Mouse (Mus musculus): ENCODE results near the gene Ccna1. TPM values are rescaled to one million over a fixed set of nuclear protein-coding genes. Genes with fewer than 3 reads are reported as not detected.

Ccna1 gene
- polyA plus RNA-seq, 1 experiment from 2014 or later: 0.05 TPM

DNA sequence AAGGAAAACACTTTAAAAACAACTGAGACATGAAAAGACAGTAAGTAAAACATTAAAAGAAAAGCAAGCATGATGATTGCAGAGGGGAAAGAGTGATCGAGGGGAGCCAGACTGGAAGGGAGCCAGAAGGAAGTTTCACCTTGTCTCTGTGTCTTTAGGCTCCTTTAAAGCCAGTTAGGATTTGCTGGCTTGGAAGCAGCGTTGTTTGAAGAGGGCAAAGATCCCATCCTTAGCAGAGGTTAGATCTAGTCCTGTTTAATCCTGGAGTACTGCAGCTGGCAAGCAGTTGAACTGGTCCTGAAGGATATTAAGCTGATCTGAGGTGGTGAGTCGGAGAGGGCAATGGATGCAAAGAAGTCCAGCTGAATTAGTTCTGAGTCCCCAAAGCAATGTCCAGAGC lies 33.5 kb upstream of the Ccna1 start:
- 51% methylated on average over 3 of the region's 3 CpGs for WGBS (ENCODE audit: insufficient replicate concordance)
- no peaks in the 10 kb centered on the region for H3K36me3 ChIP-seq (ENCODE audit: control insufficient read depth, insufficient read depth)
- H3K4me1 ChIP-seq (ENCODE audit: control insufficient read depth, low read depth, low read length): no peaks in the 10 kb centered on the region
- no peak overlapping the region for H3K4me3 ChIP-seq (ENCODE audit: low read depth, low read length)
- H3K27ac ChIP-seq (ENCODE audit: low read length): no peak overlapping the region
- H3K4me2 ChIP-seq (ENCODE audit: low read depth, low read length): no peak overlapping the region
- no peaks in the 10 kb centered on the region for H3K9me3 ChIP-seq (replicated peaks; ENCODE audit: control insufficient read depth, low read length)
- H3K27me3 ChIP-seq (ENCODE audit: control insufficient read depth, insufficient read depth, low read depth, low read length): no peaks in the 10 kb centered on the region
- H3K9ac ChIP-seq (ENCODE audit: low read depth, low read length): no peak overlapping the region
- ATAC-seq (ENCODE audit: low read depth): no peak

DNA sequence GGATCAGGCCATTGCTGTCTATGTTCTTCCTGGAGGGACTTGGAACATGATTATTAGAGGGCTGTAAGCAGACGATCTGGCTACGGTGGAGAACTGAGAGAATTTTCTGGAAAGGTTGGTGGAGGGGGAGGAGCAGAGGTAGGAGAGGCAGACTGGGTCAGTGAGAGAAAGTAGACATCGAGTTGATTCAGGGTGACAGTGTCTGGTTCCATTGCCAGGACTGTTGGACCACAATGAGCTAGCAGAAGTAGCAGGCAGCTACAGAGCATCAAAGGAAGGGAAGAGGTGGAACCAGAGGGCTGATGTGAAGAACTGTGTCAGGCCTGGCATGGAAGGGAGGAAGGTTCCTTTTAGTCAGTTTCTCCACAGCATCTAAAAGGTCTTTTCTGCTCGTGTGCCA lies 33.1 kb upstream of the Ccna1 start:
- Histone ChIP-seq H3K27ac (ENCODE audit: low read length) (no peak overlapping the region), H3K9ac (ENCODE audit: low read depth, low read length) (no peak overlapping the region), H3K27me3 (ENCODE audit: control insufficient read depth, insufficient read depth, low read depth, low read length) (no peaks in the 10 kb centered on the region), H3K36me3 (ENCODE audit: control insufficient read depth, insufficient read depth) (no peaks in the 10 kb centered on the region), H3K4me2 (ENCODE audit: low read depth, low read length) (no peak overlapping the region), H3K4me3 (ENCODE audit: low read depth, low read length) (no peak overlapping the region), H3K9me3 (replicated peaks; ENCODE audit: control insufficient read depth, low read length) (no peaks in the 10 kb centered on the region), H3K4me1 (ENCODE audit: control insufficient read depth, low read depth, low read length) (no peaks in the 10 kb centered on the region)
- 44% methylated on average over 4 of the region's 4 CpGs for WGBS (ENCODE audit: insufficient replicate concordance)
- no peak for ATAC-seq (ENCODE audit: low read depth)

DNA sequence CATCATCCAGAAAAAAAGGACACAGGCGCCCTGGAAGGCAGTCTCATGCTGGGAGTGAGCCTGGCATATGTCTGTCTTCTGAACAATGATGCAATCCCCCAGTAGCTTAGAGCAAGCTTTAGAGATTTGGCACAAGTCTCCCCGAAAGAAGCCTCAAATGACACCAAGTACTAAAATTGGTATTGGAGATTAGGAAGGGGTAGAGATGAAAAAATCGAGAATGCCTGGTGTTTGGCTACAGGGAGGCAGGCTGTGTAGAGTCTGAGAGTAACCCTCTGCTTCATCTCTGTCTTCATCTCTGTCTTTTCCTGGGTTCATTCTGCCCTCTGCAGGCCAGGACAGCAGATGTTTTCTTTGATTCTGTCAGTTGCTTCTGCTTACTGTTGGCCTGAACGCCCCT lies 32.1 kb upstream of the Ccna1 start:
- H3K27me3 ChIP-seq (ENCODE audit: control insufficient read depth, insufficient read depth, low read depth, low read length): no peaks in the 10 kb centered on the region
- H3K4me1 ChIP-seq (ENCODE audit: control insufficient read depth, low read depth, low read length): no peaks in the 10 kb centered on the region
- H3K4me2 ChIP-seq (ENCODE audit: low read depth, low read length): no peak overlapping the region
- no peaks in the 10 kb centered on the region for H3K36me3 ChIP-seq (ENCODE audit: control insufficient read depth, insufficient read depth)
- H3K9me3 ChIP-seq (replicated peaks; ENCODE audit: control insufficient read depth, low read length): no peaks in the 10 kb centered on the region
- no peak overlapping the region for H3K27ac ChIP-seq (ENCODE audit: low read length)
- WGBS (ENCODE audit: insufficient replicate concordance): 36% methylated on average over 4 of the region's 4 CpGs
- H3K9ac ChIP-seq (ENCODE audit: low read depth, low read length): no peak overlapping the region
- no peak for ATAC-seq (ENCODE audit: low read depth)
- no peak overlapping the region for H3K4me3 ChIP-seq (ENCODE audit: low read depth, low read length)

DNA sequence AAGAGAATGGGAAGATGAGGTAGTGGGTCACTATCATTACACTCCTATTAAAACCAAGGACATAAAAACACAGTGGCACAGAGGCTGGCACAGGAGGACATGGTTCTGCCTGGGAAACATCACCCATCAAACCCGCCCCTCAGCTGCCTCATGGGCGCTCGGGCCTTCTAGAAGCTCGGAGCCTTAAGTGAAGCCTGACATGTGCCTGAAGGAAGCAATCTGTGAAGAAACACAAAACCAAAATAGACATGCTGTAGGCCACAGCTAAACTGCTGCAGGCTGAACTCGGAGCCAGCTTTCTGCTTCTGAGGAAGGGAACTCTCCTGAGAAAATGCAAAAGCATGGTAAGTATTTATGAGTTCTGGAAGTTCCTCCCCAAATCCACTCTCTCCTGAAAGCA lies 31.6 kb upstream of the Ccna1 start:
- Histone ChIP-seq H3K27me3 (ENCODE audit: control insufficient read depth, insufficient read depth, low read depth, low read length) (no peaks in the 10 kb centered on the region), H3K27ac (ENCODE audit: low read length) (no peak overlapping the region), H3K9me3 (replicated peaks; ENCODE audit: control insufficient read depth, low read length) (no peaks in the 10 kb centered on the region), H3K36me3 (ENCODE audit: control insufficient read depth, insufficient read depth) (no peaks in the 10 kb centered on the region), H3K9ac (ENCODE audit: low read depth, low read length) (no peak overlapping the region), H3K4me2 (ENCODE audit: low read depth, low read length) (no peak overlapping the region), H3K4me1 (ENCODE audit: control insufficient read depth, low read depth, low read length) (no peaks in the 10 kb centered on the region), H3K4me3 (ENCODE audit: low read depth, low read length) (no peak overlapping the region)
- 71% methylated on average over 5 of the region's 5 CpGs for WGBS (ENCODE audit: insufficient replicate concordance)
- no peak for ATAC-seq (ENCODE audit: low read depth)

DNA sequence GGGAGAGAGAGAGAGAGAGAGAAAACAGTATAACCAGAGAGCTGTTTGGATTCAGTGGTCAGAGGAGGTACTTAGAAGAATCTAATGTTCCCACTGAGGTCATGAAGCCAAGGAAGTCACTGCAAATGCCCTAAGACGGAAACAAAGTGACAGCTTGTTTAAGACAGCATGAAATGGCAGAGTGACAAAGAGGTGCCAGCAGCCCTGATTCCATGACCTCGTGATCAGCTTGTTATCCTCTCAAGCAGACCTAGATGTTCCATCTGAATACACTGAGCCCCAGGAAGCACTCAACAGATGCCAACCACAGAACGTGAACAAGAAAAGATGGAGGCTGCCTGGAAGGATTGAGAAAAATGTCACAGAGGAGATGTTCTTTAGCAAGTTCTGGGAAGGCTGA lies 30.4 kb upstream of the Ccna1 start:
- Histone ChIP-seq H3K4me2 (ENCODE audit: low read depth, low read length) (no peak overlapping the region), H3K4me1 (ENCODE audit: control insufficient read depth, low read depth, low read length) (no peaks in the 10 kb centered on the region), H3K9ac (ENCODE audit: low read depth, low read length) (no peak overlapping the region), H3K9me3 (replicated peaks; ENCODE audit: control insufficient read depth, low read length) (no peaks in the 10 kb centered on the region), H3K4me3 (ENCODE audit: low read depth, low read length) (no peak overlapping the region), H3K27ac (ENCODE audit: low read length) (no peak overlapping the region), H3K36me3 (ENCODE audit: control insufficient read depth, insufficient read depth) (no peaks in the 10 kb centered on the region), H3K27me3 (ENCODE audit: control insufficient read depth, insufficient read depth, low read depth, low read length) (no peaks in the 10 kb centered on the region)
- no peak for ATAC-seq (ENCODE audit: low read depth)
- WGBS (ENCODE audit: insufficient replicate concordance): 37% methylated on average over 3 of the region's 3 CpGs

DNA sequence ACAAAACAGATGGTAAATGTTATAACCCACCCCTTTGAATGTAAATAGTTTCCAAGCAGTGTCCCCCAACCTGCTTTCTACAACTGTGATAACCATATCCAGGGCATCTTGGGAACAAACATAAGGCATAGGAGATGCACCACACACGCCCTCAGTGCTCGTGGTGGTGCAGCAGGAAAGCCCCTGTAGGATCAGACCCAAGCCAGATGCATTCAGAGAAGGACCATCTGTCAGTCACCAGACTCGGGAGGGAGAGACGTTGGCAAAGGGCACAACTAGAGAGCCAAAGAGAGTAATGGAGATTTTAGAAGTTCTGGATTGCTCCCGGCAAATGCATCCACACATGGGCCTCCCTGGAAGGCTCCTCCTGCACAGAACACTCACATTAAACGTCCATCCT lies 29.5 kb upstream of the Ccna1 start:
- ATAC-seq (ENCODE audit: low read depth): no peak
- Histone ChIP-seq H3K4me3 (ENCODE audit: low read depth, low read length) (no peak overlapping the region), H3K9ac (ENCODE audit: low read depth, low read length) (no peak overlapping the region), H3K27ac (ENCODE audit: low read length) (no peak overlapping the region), H3K4me1 (ENCODE audit: control insufficient read depth, low read depth, low read length) (no peaks in the 10 kb centered on the region), H3K36me3 (ENCODE audit: control insufficient read depth, insufficient read depth) (no peaks in the 10 kb centered on the region), H3K27me3 (ENCODE audit: control insufficient read depth, insufficient read depth, low read depth, low read length) (no peaks in the 10 kb centered on the region), H3K9me3 (replicated peaks; ENCODE audit: control insufficient read depth, low read length) (no peaks in the 10 kb centered on the region), H3K4me2 (ENCODE audit: low read depth, low read length) (no peak overlapping the region)
- 50% methylated on average over 6 of the region's 6 CpGs for WGBS (ENCODE audit: insufficient replicate concordance)

- 14% methylated on average over 6 of the region's 6 CpGs for WGBS (ENCODE audit: insufficient replicate concordance)
- no peaks in the 10 kb centered on the region for H3K27me3 ChIP-seq (ENCODE audit: control insufficient read depth, insufficient read depth, low read depth, low read length)
- no peak overlapping the region for H3K27ac ChIP-seq (ENCODE audit: low read length)
- no peaks in the 10 kb centered on the region for H3K36me3 ChIP-seq (ENCODE audit: control insufficient read depth, insufficient read depth)
- H3K9ac ChIP-seq (ENCODE audit: low read depth, low read length): no peak overlapping the region
- ATAC-seq (ENCODE audit: low read depth): peak; percentile 47; the same call in 1 of the 2 replicates
- no peaks in the 10 kb centered on the region for H3K4me1 ChIP-seq (ENCODE audit: control insufficient read depth, low read depth, low read length)
- H3K9me3 ChIP-seq (replicated peaks; ENCODE audit: control insufficient read depth, low read length): no peaks in the 10 kb centered on the region
- no peak overlapping the region for H3K4me3 ChIP-seq (ENCODE audit: low read depth, low read length)
- H3K4me2 ChIP-seq (ENCODE audit: low read depth, low read length): no peak overlapping the region
These were observed 24.8 kb upstream of the Ccna1 start for GRCm38 (mm10) chr3:55080055-55080454.

DNA sequence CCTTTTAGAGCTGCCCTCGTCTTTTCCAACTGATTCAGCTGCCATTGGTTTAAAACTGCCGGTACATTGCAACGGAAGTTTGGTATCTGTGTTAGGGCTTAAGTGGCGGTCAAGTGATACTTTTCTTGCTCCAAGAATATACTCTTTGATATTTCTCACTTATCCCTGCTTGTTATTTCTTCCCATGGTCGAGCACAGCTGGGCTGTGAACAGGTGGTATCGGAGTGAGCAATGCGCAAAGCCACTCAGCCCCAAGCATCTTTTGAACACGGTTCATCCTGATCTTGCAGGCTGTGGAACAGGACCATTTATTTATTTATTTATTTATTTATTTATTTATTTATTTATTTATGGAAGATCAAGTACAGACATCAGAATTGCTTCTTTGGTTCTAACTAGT lies 24.3 kb upstream of the Ccna1 start:
- 56% methylated on average over 8 of the region's 8 CpGs for WGBS (ENCODE audit: insufficient replicate concordance)
- Histone ChIP-seq H3K9me3 (replicated peaks; ENCODE audit: control insufficient read depth, low read length) (no peaks in the 10 kb centered on the region), H3K4me1 (ENCODE audit: control insufficient read depth, low read depth, low read length) (no peaks in the 10 kb centered on the region), H3K9ac (ENCODE audit: low read depth, low read length) (no peak overlapping the region), H3K4me2 (ENCODE audit: low read depth, low read length) (no peak overlapping the region), H3K27me3 (ENCODE audit: control insufficient read depth, insufficient read depth, low read depth, low read length) (no peaks in the 10 kb centered on the region), H3K36me3 (ENCODE audit: control insufficient read depth, insufficient read depth) (no peaks in the 10 kb centered on the region), H3K27ac (ENCODE audit: low read length) (no peak overlapping the region), H3K4me3 (ENCODE audit: low read depth, low read length) (no peak overlapping the region)
- ATAC-seq (ENCODE audit: low read depth): no peak

DNA sequence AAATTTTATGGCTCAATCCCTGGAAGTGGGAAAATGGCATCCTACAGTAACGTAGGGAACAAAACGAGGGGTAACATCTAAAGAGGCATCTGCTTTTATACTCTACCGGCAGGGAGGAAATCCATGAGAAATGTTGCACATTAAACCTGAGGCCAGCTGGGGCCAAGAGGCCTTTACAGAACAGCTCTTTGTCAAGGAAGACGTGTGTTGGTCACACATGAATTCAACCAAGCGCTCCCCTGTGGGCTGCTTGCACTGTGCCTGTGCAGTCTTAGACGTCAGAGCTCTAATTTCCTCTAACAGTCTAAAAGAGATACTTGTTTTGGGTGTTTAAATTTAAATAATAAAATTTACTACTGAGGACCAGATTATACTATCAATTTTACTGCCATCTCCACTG lies 22.9 kb upstream of the Ccna1 start:
- Histone ChIP-seq H3K9ac (ENCODE audit: low read depth, low read length) (no peak overlapping the region), H3K27ac (ENCODE audit: low read length) (no peak overlapping the region), H3K9me3 (replicated peaks; ENCODE audit: control insufficient read depth, low read length) (no peaks in the 10 kb centered on the region), H3K4me1 (ENCODE audit: control insufficient read depth, low read depth, low read length) (no peaks in the 10 kb centered on the region), H3K27me3 (ENCODE audit: control insufficient read depth, insufficient read depth, low read depth, low read length) (no peaks in the 10 kb centered on the region), H3K4me3 (ENCODE audit: low read depth, low read length) (no peak overlapping the region), H3K4me2 (ENCODE audit: low read depth, low read length) (no peak overlapping the region), H3K36me3 (ENCODE audit: control insufficient read depth, insufficient read depth) (no peaks in the 10 kb centered on the region)
- WGBS (ENCODE audit: insufficient replicate concordance): 55% methylated on average over 6 of the region's 6 CpGs
- no peak for ATAC-seq (ENCODE audit: low read depth)

- Histone ChIP-seq H3K4me1 (ENCODE audit: control insufficient read depth, low read depth, low read length) (no peaks in the 10 kb centered on the region), H3K36me3 (ENCODE audit: control insufficient read depth, insufficient read depth) (no peaks in the 10 kb centered on the region), H3K27ac (ENCODE audit: low read length) (no peak overlapping the region), H3K9me3 (replicated peaks; ENCODE audit: control insufficient read depth, low read length) (no peaks in the 10 kb centered on the region), H3K27me3 (ENCODE audit: control insufficient read depth, insufficient read depth, low read depth, low read length) (no peaks in the 10 kb centered on the region), H3K4me2 (ENCODE audit: low read depth, low read length) (no peak overlapping the region), H3K9ac (ENCODE audit: low read depth, low read length) (no peak overlapping the region), H3K4me3 (ENCODE audit: low read depth, low read length) (no peak overlapping the region)
- ATAC-seq (ENCODE audit: low read depth): no peak
- 53% methylated on average over 3 of the region's 3 CpGs for WGBS (ENCODE audit: insufficient replicate concordance)
These were observed 20.0 kb upstream of the Ccna1 start for GRCm38 (mm10) chr3:55075294-55075648.
